Mouse (Mus musculus): Measurements from ENCODE around the gene Pdgfc.
A peak's percentile ranks its signal among the peaks of the same experiment; 100 is the strongest.

Gene Pdgfc

GRCm38 (mm10) chr3:81160457-81161165, 124.4 kb downstream of the Pdgfc start:
- no peak for DNase-seq (ENCODE audit: low spot score)

- DNase-seq (ENCODE audit: low spot score) = no peak
These were observed 125.9 kb downstream of the Pdgfc start for GRCm38 (mm10) chr3:81162129-81162528.

- no peak for DNase-seq (ENCODE audit: low spot score)
These were observed 127.9 kb downstream of the Pdgfc start for GRCm38 (mm10) chr3:81164091-81164490.

- DNase-seq (ENCODE audit: low spot score) = no peak
These were observed 134.0 kb downstream of the Pdgfc start for GRCm38 (mm10) chr3:81170073-81170809.

- no peak for DNase-seq (ENCODE audit: low spot score)
These were observed 138.6 kb downstream of the Pdgfc start for GRCm38 (mm10) chr3:81174832-81175231.

GRCm38 (mm10) chr3:81181319-81182013, 145.2 kb downstream of the Pdgfc start:
- peak; percentile 3 for DNase-seq (ENCODE audit: low spot score)

GRCm38 (mm10) chr3:81196937-81197336, 160.7 kb downstream of the Pdgfc start:
- DNase-seq (ENCODE audit: low spot score) = no peak

- DNase-seq (ENCODE audit: low spot score) = no peak
These were observed 161.4 kb downstream of the Pdgfc start for GRCm38 (mm10) chr3:81197644-81198043.

- DNase-seq (ENCODE audit: low spot score) = no peak
These were observed 164.4 kb downstream of the Pdgfc start for GRCm38 (mm10) chr3:81200647-81201046.

GRCm38 (mm10) chr3:81205201-81205600, 169.0 kb downstream of the Pdgfc start:
- DNase-seq (ENCODE audit: low spot score) = no peak

GRCm38 (mm10) chr3:81208246-81208645, 172.0 kb downstream of the Pdgfc start:
- DNase-seq (ENCODE audit: low spot score) = no peak

- no peak for DNase-seq (ENCODE audit: low spot score)
These were observed 174.9 kb downstream of the Pdgfc start for GRCm38 (mm10) chr3:81211147-81211546.

- no peak for DNase-seq (ENCODE audit: low spot score)
These were observed 175.4 kb downstream of the Pdgfc start for GRCm38 (mm10) chr3:81211666-81212065.

GRCm38 (mm10) chr3:81215547-81216118, 179.4 kb downstream of the Pdgfc start:
- no peak for DNase-seq (ENCODE audit: low spot score)

GRCm38 (mm10) chr3:81221682-81222081, 185.5 kb downstream of the Pdgfc start:
- DNase-seq (ENCODE audit: low spot score) = no peak

- no peak for DNase-seq (ENCODE audit: low spot score)
These were observed 192.1 kb downstream of the Pdgfc start for GRCm38 (mm10) chr3:81228344-81228743.

- no peak for DNase-seq (ENCODE audit: low spot score)
These were observed 206.7 kb downstream of the Pdgfc start for GRCm38 (mm10) chr3:81242697-81243590.

GRCm38 (mm10) chr3:81243591-81243990, 207.4 kb downstream of the Pdgfc start:
- no peak for DNase-seq (ENCODE audit: low spot score)

GRCm38 (mm10) chr3:81262801-81263200, 226.6 kb downstream of the Pdgfc start:
- DNase-seq (ENCODE audit: low spot score) = no peak

All from layer of hippocampus, adult 9-10 months (tissue).